Mouse (Mus musculus) ES-E14 (cell line): ENCODE measurements around the gene Aldh16a1. TPM values are rescaled to one million over a fixed set of nuclear protein-coding genes. Genes with fewer than 3 reads are reported as not detected.

Source experiments
- DNase-seq: peaks from one replicate; pipeline ENCODE4 v3.0.0-alpha.2; 2013; ENCODE audit warnings: low read depth, low spot score
- H3K27ac ChIP-seq: 2 replicates; pipeline ENCODE4 v1.5.1; 2012; ENCODE audit warnings: low read depth, mild to moderate bottlenecking, low read length, moderate library complexity, mixed read lengths; ENCODE audit not compliant: poor library complexity, insufficient read depth, severe bottlenecking
- H3K36me3 ChIP-seq: 2 replicates; pipeline ENCODE4 v1.6.1; 2012; ENCODE audit warnings: mild to moderate bottlenecking, low read length, moderate library complexity, mixed read lengths; ENCODE audit not compliant: control insufficient read depth, poor library complexity, insufficient read depth, severe bottlenecking
- H3K4me1 ChIP-seq, 2 experiments: fragments of 150-350 bp in 1 of 2; sonication (generic) in 1 of 2; 2 replicates each; pipeline ENCODE4 v1.6.1; 2012; ENCODE audit warnings: low read length in 2 of 2, mild to moderate bottlenecking in 1 of 2, mixed read lengths in 1 of 2; ENCODE audit not compliant: control insufficient read depth in 2 of 2, insufficient read depth in 2 of 2, poor library complexity in 1 of 2
- H3K4me3 ChIP-seq, 2 experiments: fragments of 150-350 bp in 1 of 2; sonication (generic) in 1 of 2; 2 replicates each; pipeline ENCODE4 v1.5.1; 2012; ENCODE audit warnings: low read length in 2 of 2, low read depth in 1 of 2, mild to moderate bottlenecking in 1 of 2, mixed read lengths in 1 of 2; ENCODE audit not compliant: insufficient read depth in 1 of 2, poor library complexity in 1 of 2, severe bottlenecking in 1 of 2
- H3K9ac ChIP-seq: 2 replicates; pipeline ENCODE4 v1.6.1; 2012; ENCODE audit warnings: low read depth, mild to moderate bottlenecking, low read length, mixed read lengths; ENCODE audit not compliant: poor library complexity, insufficient read depth, severe bottlenecking
- H3K9me3 ChIP-seq: fragments of 150-350 bp; sonication (generic); 2 replicates; pipeline ENCODE4 v1.6.1; 2012; ENCODE audit warnings: low read depth, mild to moderate bottlenecking, low read length; ENCODE audit not compliant: control insufficient read depth, insufficient read depth
- HCFC1 ChIP-seq: IDR thresholded peaks from 2 replicates; pipeline ENCODE4 v1.6.1; 2012; ENCODE audit warnings: low read length, inconsistent platforms, borderline replicate concordance; ENCODE audit not compliant: insufficient read depth
- MAFK ChIP-seq: IDR thresholded peaks from 2 replicates; pipeline ENCODE4 v1.6.1; 2014; ENCODE audit warnings: mild to moderate bottlenecking, low read depth, low read length, inconsistent platforms; ENCODE audit not compliant: insufficient read depth
- ZC3H11A ChIP-seq: IDR thresholded peaks from 2 replicates; pipeline ENCODE4 v1.6.1; 2012; ENCODE audit warnings: low read depth, mild to moderate bottlenecking, inconsistent platforms, low read length, borderline replicate concordance
- ZNF384 ChIP-seq: IDR thresholded peaks from 2 replicates; pipeline ENCODE4 v1.6.1; 2012; ENCODE audit warnings: low read depth, low read length, inconsistent platforms
- in situ Hi-C, 2 experiments: fragments of 600-800 bp; cut with MboI; formaldehyde crosslinking; loops; one replicate each; pipeline ENCODE4 v1.15.1; 2025; ENCODE audit warnings: low sequenced_read_pairs in 2 of 2, inconsistent platforms in 1 of 2; ENCODE audit not compliant: unreplicated experiment in 2 of 2
- total RNA-seq: library from RNA; depleted of rRNA; stranded (reverse); fragments of 300-350 nt; gene quantifications from 2 replicates; pipeline ENCODE4 v1.2.3, GENCODE M21; 2012; rRNA removed

The Aldh16a1 gene
- total RNA-seq, 1 experiment, result 108 TPM

GRCm38 (mm10) chr7:45092828-45093515 is 61.4 kb downstream of the Aldh16a1 start:
- Histone ChIP-seq H3K4me1 (peaks cover 4 to 29% of the 10 kb centered on the region in 2 experiments; a peak in 2 of 4 replicates), H3K36me3 (no peaks in the 10 kb centered on the region), H3K27ac (no peak overlapping the region), H3K9ac (peak overlapping the region; percentile 13; the same call in 1 of the 2 replicates), H3K4me3 (no peak overlapping the region), H3K9me3 (no peaks in the 10 kb centered on the region)
- in situ Hi-C loops, result no loop called here
- TF ChIP-seq ZC3H11A, result no peak
- DNase-seq, result no peak

- H3K36me3 ChIP-seq, result no peaks in the 10 kb centered on the region
- in situ Hi-C loops, result no loop called here
Observed at GRCm38 (mm10) chr7:45092048-45092447, 62.3 kb downstream of the Aldh16a1 start, which contains the start of gene Rcn3. TSS of gene Rcn3 (minus strand) at chr7:45092221.

GRCm38 (mm10) chr7:45091001-45091990 is 63.1 kb downstream of the Aldh16a1 start:
- in situ Hi-C loops, result no loop called here
- Histone ChIP-seq H3K9me3 (no peaks in the 10 kb centered on the region), H3K27ac (no peak overlapping the region), H3K4me3 (peak overlapping the region; percentile 52 to 71), H3K9ac (peak overlapping the region; percentile 64; the same call in 1 of the 2 replicates), H3K4me1 (peaks cover 4 to 27% of the 10 kb centered on the region in 2 experiments; a peak in 2 of 4 replicates), H3K36me3 (no peaks in the 10 kb centered on the region)
- TF ChIP-seq HCFC1, result no peak
- no peak for DNase-seq

More at GRCm38 (mm10) chr7:45092048-45092447, 62.3 kb downstream of the Aldh16a1 start, which contains the start of gene Rcn3:
- peak; percentile 83 for DNase-seq
- Histone ChIP-seq H3K4me3 (peak within 1 kb of the TSS; percentile 52 to 71), H3K4me1 (peaks cover 4 to 27% of the 10 kb centered on the region in 2 experiments; a peak in 2 of 4 replicates), H3K9ac (peak within 1 kb of the TSS; percentile 64; the same call in 1 of the 2 replicates), H3K27ac (no peak within 1 kb of the TSS), H3K9me3 (no peaks in the 10 kb centered on the region)
- no peak for TF ChIP-seq ZC3H11A
- TF ChIP-seq MAFK, result no peak
- peak; percentile 84 for TF ChIP-seq HCFC1
- no peak for TF ChIP-seq ZNF384

Other genes with a start within 250 kb of the Aldh16a1 start
- gene Ap2a1, start 225.1 kb downstream of the Aldh16a1 start, total RNA-seq, result 82.5 and 94.9 TPM in 2 replicates
- 0.49 and 0.85 TPM in 2 replicates for gene Tsks, start 211.4 kb downstream of the Aldh16a1 start, total RNA-seq
- 60.3 and 123 TPM in 2 replicates for gene Cpt1c, start 179.7 kb downstream of the Aldh16a1 start, total RNA-seq
- gene Prmt1, start 168.0 kb downstream of the Aldh16a1 start, total RNA-seq, result 413 and 429 TPM in 2 replicates
- gene Irf3, start 156.9 kb downstream of the Aldh16a1 start, total RNA-seq, result 45.9 and 68.4 TPM in 2 replicates
- gene Bcl2l12, start 155.9 kb downstream of the Aldh16a1 start, total RNA-seq, result 11.9 and 13.0 TPM in 2 replicates
- gene Scaf1, start 138.2 kb downstream of the Aldh16a1 start, total RNA-seq, result 39.0 and 39.2 TPM in 2 replicates
- 11.1 and 14.4 TPM in 2 replicates for gene Rras, start 136.6 kb downstream of the Aldh16a1 start, total RNA-seq
- gene Prr12, start 101.7 kb downstream of the Aldh16a1 start, total RNA-seq, result 32.3 and 37.5 TPM in 2 replicates
- 94.2 and 106 TPM in 2 replicates for gene Nosip, start 92.2 kb downstream of the Aldh16a1 start, total RNA-seq
- 9.8 and 11.4 TPM in 2 replicates for gene Prrg2, start 91.9 kb downstream of the Aldh16a1 start, total RNA-seq
- gene Rcn3, start 62.4 kb downstream of the Aldh16a1 start, total RNA-seq, result 137 and 207 TPM in 2 replicates
- gene Fcgrt, start 50.7 kb downstream of the Aldh16a1 start, total RNA-seq, result 10.6 and 15.1 TPM in 2 replicates
- gene Rps11, start 30.1 kb downstream of the Aldh16a1 start, total RNA-seq, result 1,746 and 1,854 TPM in 2 replicates
- gene Rpl13a, start 25.8 kb downstream of the Aldh16a1 start, total RNA-seq, result 3,971 and 5,136 TPM in 2 replicates
- gene Gm45713, start 18.4 kb downstream of the Aldh16a1 start, total RNA-seq, result 0.36 and 0.90 TPM in 2 replicates
- gene Flt3l, start 18.2 kb downstream of the Aldh16a1 start, total RNA-seq, result 1.8 and 1.9 TPM in 2 replicates
- gene Pih1d1, start 281 bp downstream of the Aldh16a1 start, total RNA-seq, result 69.9 and 70.2 TPM in 2 replicates
- gene Slc17a7, start 9.4 kb upstream of the Aldh16a1 start, total RNA-seq, result 3.4 and 4.4 TPM in 2 replicates
- 0.11 TPM in 1 of 2 replicates, not detected in the other for gene Gfy, start 25.0 kb upstream of the Aldh16a1 start, total RNA-seq
- gene Pth2, start 26.4 kb upstream of the Aldh16a1 start, total RNA-seq, result 0.54 TPM in 1 of 2 replicates, not detected in the other
- gene Ccdc155, start 50.3 kb upstream of the Aldh16a1 start, total RNA-seq, result 2.4 and 2.7 TPM in 2 replicates
- 4.7 and 6.9 TPM in 2 replicates for gene Dkkl1, start 57.6 kb upstream of the Aldh16a1 start, total RNA-seq
- gene Tead2, start 61.2 kb upstream of the Aldh16a1 start, total RNA-seq, result 95.9 and 111 TPM in 2 replicates
- gene Cd37, start 84.5 kb upstream of the Aldh16a1 start, total RNA-seq, result 37.6 and 50.8 TPM in 2 replicates
- gene Slc6a16, start 86.5 kb upstream of the Aldh16a1 start, total RNA-seq, result 12.7 and 14.6 TPM in 2 replicates
- 0.21 and 0.67 TPM in 2 replicates for gene Slc6a21, start 122.9 kb upstream of the Aldh16a1 start, total RNA-seq
- 26.5 and 48.5 TPM in 2 replicates for gene Trpm4, start 179.2 kb upstream of the Aldh16a1 start, total RNA-seq
- gene Hrc, start 180.7 kb upstream of the Aldh16a1 start, total RNA-seq, result 0.71 and 1.4 TPM in 2 replicates
- gene Ppfia3, start 212.4 kb upstream of the Aldh16a1 start, total RNA-seq, result 6.9 and 12.6 TPM in 2 replicates
- gene Lin7b, start 216.0 kb upstream of the Aldh16a1 start, total RNA-seq, result 5.6 and 11.3 TPM in 2 replicates
- gene Snrnp70, start 241.2 kb upstream of the Aldh16a1 start, total RNA-seq, result 303 and 310 TPM in 2 replicates